Mouse (Mus musculus) liver, embryonic 14.5 days (tissue): Measurements from ENCODE around the gene Inpp4b. TPM values are rescaled to one million over a fixed set of nuclear protein-coding genes. Genes with fewer than 3 reads are reported as not detected.

ENCODE experiments used
- ATAC-seq: fragments of 200-750 bp; cut with Nextera tagmentation; 2 replicates; pipeline ENCODE4 v1.8.0; 2017; ENCODE audit warnings: moderate number of reproducible peaks, mild to moderate bottlenecking, moderate library complexity; ENCODE audit not compliant: insufficient read depth
- DNase-seq, 3 experiments: peaks; one replicate each; pipeline ENCODE4 v3.0.0-alpha.2; 2012 to 2013; ENCODE audit warnings: low read depth in 3 of 3, low spot score in 3 of 3
- H3K27ac ChIP-seq: fragments of 300-500 bp; sonication (generic); 2 replicates; pipeline ENCODE4 v1.5.1; 2014; ENCODE audit warnings: moderate library complexity, mild to moderate bottlenecking, control low read depth, inconsistent platforms
- H3K27me3 ChIP-seq: fragments of 300-500 bp; sonication (generic); 2 replicates; pipeline ENCODE4 v1.6.1; 2014; ENCODE audit warnings: mild to moderate bottlenecking, low read length, moderate library complexity; ENCODE audit not compliant: control insufficient read depth, insufficient read depth
- H3K36me3 ChIP-seq: fragments of 300-500 bp; sonication (generic); replicated peaks from 2 replicates; pipeline ENCODE4 v1.6.1; 2014; ENCODE audit warnings: low read depth; ENCODE audit not compliant: control insufficient read depth, insufficient read depth
- H3K4me1 ChIP-seq, 2 experiments: fragments of 200-500 bp in 1 of 2; fragments of 300-500 bp in 1 of 2; sonication (generic) in 1 of 2; replicated peaks; 2 replicates each; pipeline ENCODE4 v1.6.1; 2012 to 2014; ENCODE audit warnings: antibody characterized with exemption in 1 of 2, inconsistent platforms in 1 of 2, low read length in 1 of 2; ENCODE audit not compliant: control insufficient read depth in 2 of 2, insufficient read depth in 2 of 2
- H3K4me2 ChIP-seq: fragments of 300-500 bp; sonication (generic); 2 replicates; pipeline ENCODE4 v1.6.1; 2014; ENCODE audit warnings: low read depth, mild to moderate bottlenecking, control low read depth, moderate library complexity
- H3K4me3 ChIP-seq, 2 experiments: fragments of 200-500 bp in 1 of 2; fragments of 300-500 bp in 1 of 2; sonication (generic) in 1 of 2; 2 replicates each; pipeline ENCODE4 v1.5.1; 2012 to 2014; ENCODE audit warnings: low read depth in 2 of 2, low read length in 2 of 2, mild to moderate bottlenecking in 2 of 2, control low read depth in 1 of 2, inconsistent platforms in 1 of 2, moderate library complexity in 1 of 2; ENCODE audit not compliant: insufficient read depth in 1 of 2
- H3K9ac ChIP-seq: fragments of 300-500 bp; sonication (generic); replicated peaks from 2 replicates; pipeline ENCODE4 v1.6.1; 2014; ENCODE audit warnings: mild to moderate bottlenecking, control low read depth, moderate library complexity
- H3K9me3 ChIP-seq: fragments of 300-500 bp; sonication (generic); 2 replicates; pipeline ENCODE4 v1.6.1; 2016; ENCODE audit warnings: low read length, mixed read lengths; ENCODE audit not compliant: control insufficient read depth
- CTCF ChIP-seq: IDR thresholded peaks from 2 replicates; pipeline ENCODE4 v1.5.1; 2016; ENCODE audit warnings: antibody characterized with exemption, low read depth, control low read depth
- EP300 ChIP-seq: IDR thresholded peaks from 2 replicates; pipeline ENCODE4 v1.6.1; 2016; ENCODE audit warnings: antibody characterized with exemption, low read depth
- WGBS: fragments of 180-500 bp; shearing (Covaris S2); extraction: QIAGEN DNeasy Blood & Tissue Kit; methylation state at CpG from one replicate; pipeline ENCODE4 v1.1.7; 2014; ENCODE audit not compliant: insufficient replicate concordance; 5-methylcytosine and 5-hydroxymethylcytosine counted together
- polyA plus RNA-seq, 2 experiments: library from polyadenylated mRNA; depleted of rRNA in 1 of 2; stranded (reverse) in 1 of 2; unstranded in 1 of 2; fragments of >200 nt; fragmentation: Nextera tagmentation in 1 of 2; extraction: Ambion mirVana in 1 of 2; gene quantifications; 2 replicates each; pipeline versions ENCODE4 v1.2.1 to v1.2.3; 2012 to 2014

Gene Inpp4b
- polyA plus RNA-seq, 2 experiments: 0.25 to 1.8 TPM

DNA sequence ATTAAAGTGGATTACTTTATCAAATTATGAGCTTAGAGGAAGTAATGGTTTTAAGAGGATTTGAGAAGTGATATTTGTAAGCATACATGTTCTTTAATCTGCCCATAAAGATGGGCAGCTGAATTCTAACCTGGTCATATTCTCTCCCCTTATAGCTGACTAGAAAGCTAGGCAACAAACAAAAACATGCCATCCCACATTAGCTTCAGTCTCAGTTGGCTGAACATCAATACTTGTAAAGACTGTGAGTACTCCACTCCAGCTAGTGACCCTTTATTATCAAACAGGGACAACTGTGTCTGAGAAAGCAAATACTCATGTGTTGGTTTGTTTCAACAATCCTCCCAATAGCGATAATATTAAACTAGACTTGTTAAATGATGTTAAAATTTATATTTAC lies 748.5 kb downstream of the Inpp4b start:
- no peaks in the 10 kb centered on the region for H3K9me3 ChIP-seq
- DNase-seq (no peak), ATAC-seq (no peak)
- H3K36me3 ChIP-seq: no peaks in the 10 kb centered on the region
- WGBS: 43% methylated on average over 1 of the region's 1 CpGs
- H3K4me1 ChIP-seq: no peaks in the 10 kb centered on the region
- no peak overlapping the region for H3K9ac ChIP-seq
- H3K27ac ChIP-seq: no peak overlapping the region
- H3K4me3 ChIP-seq: no peak overlapping the region
- no peak overlapping the region for H3K4me2 ChIP-seq
- TF ChIP-seq EP300 (no peak), CTCF (no peak)
- H3K27me3 ChIP-seq: no peaks in the 10 kb centered on the region

DNA sequence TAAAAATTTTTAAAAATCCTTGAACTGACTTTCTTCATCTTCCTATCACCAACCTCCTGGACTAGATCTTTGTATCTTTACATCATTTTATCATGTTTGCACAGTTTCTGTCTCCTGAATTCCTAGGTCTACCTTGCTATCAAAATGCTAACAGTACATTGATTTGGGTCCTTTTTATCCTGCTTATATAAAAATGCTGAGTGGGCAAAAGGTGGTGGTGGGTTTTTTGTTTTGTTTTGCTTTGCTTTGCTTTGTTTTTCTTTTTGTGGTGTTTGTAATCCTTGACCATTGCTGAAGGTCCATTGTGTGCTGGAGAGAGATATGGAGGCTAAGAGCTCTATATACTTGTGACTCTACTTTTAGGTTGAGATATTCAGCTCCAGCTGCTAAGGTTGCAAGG lies 750.9 kb downstream of the Inpp4b start:
- TF ChIP-seq CTCF (no peak), EP300 (no peak)
- H3K27me3 ChIP-seq: no peaks in the 10 kb centered on the region
- DNase-seq (no peak), ATAC-seq (no peak)
- no peaks in the 10 kb centered on the region for H3K9me3 ChIP-seq
- H3K9ac ChIP-seq: no peak overlapping the region
- no peak overlapping the region for H3K4me2 ChIP-seq
- H3K4me3 ChIP-seq: no peak overlapping the region
- no peaks in the 10 kb centered on the region for H3K4me1 ChIP-seq
- H3K36me3 ChIP-seq: no peaks in the 10 kb centered on the region
- no peak overlapping the region for H3K27ac ChIP-seq

DNA sequence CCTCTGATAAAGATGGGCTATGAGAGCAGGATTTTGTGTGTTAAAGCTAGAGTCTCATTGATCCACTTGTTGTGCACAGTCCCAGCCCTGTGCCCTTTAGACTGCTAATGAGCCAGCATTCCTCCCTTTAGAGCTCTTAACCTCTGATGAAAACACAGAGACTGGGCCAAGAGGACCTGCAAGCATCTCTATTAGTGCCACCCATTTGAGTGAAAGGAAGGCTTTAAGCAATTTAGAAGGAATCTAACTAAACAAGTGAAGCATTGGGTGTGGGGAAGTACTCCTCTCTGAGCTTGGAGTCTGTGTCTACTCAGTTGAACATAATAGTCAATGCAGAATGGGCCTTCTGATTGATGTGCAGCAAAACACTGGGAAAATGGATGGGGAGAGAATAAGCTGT lies 762.2 kb downstream of the Inpp4b start:
- ATAC-seq: no peak
- H3K9me3 ChIP-seq: no peaks in the 10 kb centered on the region
- no peak for DNase-seq
- H3K4me3 ChIP-seq: no peak overlapping the region
- H3K9ac ChIP-seq: no peak overlapping the region
- H3K4me2 ChIP-seq: no peak overlapping the region
- H3K4me1 ChIP-seq: no peaks in the 10 kb centered on the region
- no peak overlapping the region for H3K27ac ChIP-seq
- TF ChIP-seq EP300 (no peak), CTCF (no peak)
- no peaks in the 10 kb centered on the region for H3K27me3 ChIP-seq
- H3K36me3 ChIP-seq: no peaks in the 10 kb centered on the region

DNA sequence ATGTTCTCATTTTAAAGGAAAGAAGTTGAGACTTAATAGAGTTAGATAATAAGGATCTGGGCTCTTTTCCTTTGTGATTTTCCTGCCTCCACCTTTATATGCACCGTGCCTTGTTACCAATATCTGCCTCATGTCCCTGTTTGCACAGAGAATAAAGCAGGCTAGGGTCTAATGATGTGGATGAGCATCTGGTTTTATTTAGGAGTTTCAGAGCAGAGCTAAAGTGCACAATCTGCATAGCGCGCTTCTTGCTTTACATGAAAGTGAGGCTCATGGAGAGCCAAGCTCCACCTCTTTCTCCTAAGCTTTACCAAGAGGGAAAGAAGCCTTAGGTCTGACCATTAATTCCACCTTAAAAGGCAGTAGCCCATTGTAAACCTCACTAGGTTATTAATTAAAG lies 763.8 kb downstream of the Inpp4b start:
- Histone ChIP-seq H3K9me3 (no peaks in the 10 kb centered on the region), H3K4me3 (no peak overlapping the region), H3K27ac (no peak overlapping the region), H3K4me1 (no peaks in the 10 kb centered on the region), H3K36me3 (no peaks in the 10 kb centered on the region), H3K4me2 (no peak overlapping the region), H3K9ac (no peak overlapping the region), H3K27me3 (no peaks in the 10 kb centered on the region)
- DNase-seq (no peak), ATAC-seq (no peak)
- WGBS: 59% methylated on average over 3 of the region's 3 CpGs
- TF ChIP-seq CTCF (no peak), EP300 (no peak)

DNA sequence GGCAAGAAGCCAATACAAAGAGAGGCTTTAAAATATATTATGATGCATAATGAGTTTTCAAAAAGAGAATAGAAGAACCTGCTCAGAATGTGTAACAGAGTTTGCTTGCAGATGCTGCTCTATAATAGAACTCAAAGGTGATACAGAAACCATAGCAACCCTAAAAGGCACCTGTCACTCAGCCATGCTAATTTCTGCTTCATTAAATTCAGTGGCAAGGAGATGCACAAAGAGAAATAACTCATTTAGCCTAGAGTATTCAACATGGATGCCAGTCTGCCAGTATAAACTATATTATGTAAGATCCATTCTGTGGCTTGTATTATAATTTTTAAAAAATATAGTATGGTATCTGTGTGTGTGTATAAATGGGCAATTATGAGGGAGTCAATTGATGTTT lies 807.9 kb downstream of the Inpp4b start:
- Histone ChIP-seq H3K9ac (no peak overlapping the region), H3K4me2 (no peak overlapping the region), H3K9me3 (no peaks in the 10 kb centered on the region), H3K27me3 (no peaks in the 10 kb centered on the region), H3K4me1 (no peaks in the 10 kb centered on the region), H3K27ac (no peak overlapping the region), H3K4me3 (no peak overlapping the region), H3K36me3 (no peaks in the 10 kb centered on the region)
- ATAC-seq (no peak), DNase-seq (no peak)
- no peak for TF ChIP-seq CTCF
- no peak for TF ChIP-seq EP300

DNA sequence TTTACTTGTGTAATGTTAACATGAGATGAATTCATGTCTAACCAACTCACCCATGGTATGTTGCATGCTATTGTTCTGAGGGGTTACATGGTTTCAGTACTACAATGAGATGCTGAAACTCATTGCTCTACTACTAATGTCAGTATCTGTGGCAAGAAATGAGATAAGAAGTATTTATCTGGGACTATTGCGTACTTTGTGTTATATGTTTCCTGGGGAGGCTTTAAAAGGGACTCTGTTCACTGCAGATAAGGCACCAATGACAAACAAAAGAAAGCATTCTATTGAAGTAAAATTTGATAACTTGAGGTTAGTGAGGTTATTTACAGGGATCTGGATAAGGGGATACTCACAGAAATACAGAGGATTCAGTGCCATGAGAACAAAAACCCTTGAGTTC lies 815.6 kb downstream of the Inpp4b start:
- peak; percentile 43; the same call in 1 of the 2 replicates for ATAC-seq
- 10% methylated on average over 1 of the region's 1 CpGs for WGBS
- H3K4me2 ChIP-seq: no peak overlapping the region

More for the DNA sequence above, 815.6 kb downstream of the Inpp4b start:
- H3K27ac ChIP-seq: no peak overlapping the region
- peak in 1 of 3 experiments; percentile 28 for DNase-seq
- H3K36me3 ChIP-seq: no peaks in the 10 kb centered on the region
- TF ChIP-seq CTCF (no peak), EP300 (peak; percentile 20; the same call in 1 of the 2 replicates)
- H3K4me3 ChIP-seq: no peak overlapping the region
- no peak overlapping the region for H3K9ac ChIP-seq
- H3K4me1 ChIP-seq: no peaks in the 10 kb centered on the region
- no peaks in the 10 kb centered on the region for H3K9me3 ChIP-seq
- no peaks in the 10 kb centered on the region for H3K27me3 ChIP-seq
